Mouse (Mus musculus) lung, embryonic 15.5 days (tissue): Measurements from ENCODE around the gene Slc39a5. TPM values are rescaled to one million over a fixed set of nuclear protein-coding genes. Genes with fewer than 3 reads are reported as not detected.

Experiments
- ATAC-seq: fragments of 200-750 bp; cut with Nextera tagmentation; 2 replicates; pipeline ENCODE4 v1.8.0; 2017; ENCODE audit warnings: moderate number of reproducible peaks, borderline replicate concordance; ENCODE audit not compliant: low FRiP score, low TSS enrichment; ENCODE audit errors: extremely low read depth
- H3K27ac ChIP-seq: fragments of 300-500 bp; sonication (generic); 2 replicates; pipeline ENCODE4 v1.5.1; 2015; ENCODE audit warnings: moderate library complexity, mild to moderate bottlenecking, inconsistent platforms
- H3K27me3 ChIP-seq: fragments of 300-500 bp; sonication (generic); 2 replicates; pipeline ENCODE4 v1.6.1; 2015; ENCODE audit warnings: inconsistent platforms
- H3K36me3 ChIP-seq: fragments of 300-500 bp; sonication (generic); 2 replicates; pipeline ENCODE4 v1.6.1; 2015; ENCODE audit warnings: inconsistent platforms
- H3K4me1 ChIP-seq: fragments of 300-500 bp; sonication (generic); 2 replicates; pipeline ENCODE4 v1.6.1; 2015; ENCODE audit warnings: inconsistent platforms
- H3K4me2 ChIP-seq: fragments of 300-500 bp; sonication (generic); 2 replicates; pipeline ENCODE4 v1.6.1; 2015; ENCODE audit warnings: inconsistent platforms, mild to moderate bottlenecking, moderate library complexity
- H3K4me3 ChIP-seq: fragments of 300-500 bp; sonication (generic); 2 replicates; pipeline ENCODE4 v1.5.1; 2015; ENCODE audit warnings: mild to moderate bottlenecking, inconsistent platforms
- H3K9ac ChIP-seq: fragments of 300-500 bp; sonication (generic); 2 replicates; pipeline ENCODE4 v1.6.1; 2015; ENCODE audit warnings: inconsistent platforms
- H3K9me3 ChIP-seq: fragments of 300-500 bp; sonication (generic); 2 replicates; pipeline ENCODE4 v1.6.1; 2016; ENCODE audit warnings: inconsistent platforms
- WGBS: fragments of 180-500 bp; shearing (Covaris S2); methylation state at CpG from one replicate; pipeline ENCODE4 v1.1.7; 2015; 5-methylcytosine and 5-hydroxymethylcytosine counted together
- polyA plus RNA-seq: library from polyadenylated mRNA; unstranded; fragments of >200 nt; fragmentation: Nextera tagmentation; extraction: Ambion mirVana; gene quantifications from 2 replicates; pipeline ENCODE4 v1.2.1, GENCODE M21; 2015

Slc39a5 gene
- polyA plus RNA-seq, 1 experiment from 2014 or later: 0.31 TPM

DNA sequence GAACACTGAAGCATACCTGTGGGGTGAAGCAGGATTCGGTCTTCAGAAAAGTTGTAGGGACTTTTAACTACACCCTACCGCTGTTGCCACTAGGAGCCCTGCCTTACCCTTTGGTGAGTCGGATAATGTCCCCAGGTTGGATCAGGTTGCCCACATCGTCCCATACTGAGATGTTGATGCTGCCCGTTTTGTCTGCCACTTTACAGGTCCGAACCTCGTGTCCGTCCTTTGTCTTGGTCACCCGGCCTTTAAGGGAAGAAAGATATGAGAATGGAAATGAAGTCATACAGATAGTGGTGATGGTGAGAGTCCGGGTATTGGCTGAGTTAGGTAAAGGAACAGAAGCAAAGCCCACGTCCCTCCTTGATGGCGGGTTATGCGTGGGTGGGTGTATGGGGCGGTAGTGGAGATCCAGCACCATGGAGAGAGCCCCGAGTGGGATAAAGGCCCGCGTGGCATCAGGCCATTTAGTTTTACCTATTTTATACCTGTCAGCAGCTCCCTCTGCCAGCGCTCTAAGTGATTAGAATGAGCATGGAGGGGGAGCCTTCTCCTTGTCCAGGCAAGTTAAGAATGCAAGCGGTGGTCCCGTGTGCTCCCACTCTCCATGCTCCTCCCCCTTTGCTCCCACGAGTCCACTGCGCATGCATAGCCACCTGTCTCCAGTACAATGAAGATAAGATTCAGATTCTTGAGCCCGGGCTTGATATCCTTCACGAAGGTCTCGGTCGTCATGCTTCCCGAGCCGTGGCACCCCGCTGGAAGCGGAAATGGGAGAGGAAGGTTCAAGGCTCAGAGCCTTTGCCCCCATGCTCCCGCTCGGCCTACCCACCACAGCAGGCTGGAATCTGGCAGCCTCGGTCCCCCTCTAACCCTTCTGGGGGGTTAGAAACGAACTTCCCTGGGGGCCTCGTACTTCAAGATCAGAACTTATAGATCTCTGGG, 7.8 kb upstream of the Slc39a5 start:
- H3K4me2 ChIP-seq: peak overlapping the region; percentile 96

DNA sequence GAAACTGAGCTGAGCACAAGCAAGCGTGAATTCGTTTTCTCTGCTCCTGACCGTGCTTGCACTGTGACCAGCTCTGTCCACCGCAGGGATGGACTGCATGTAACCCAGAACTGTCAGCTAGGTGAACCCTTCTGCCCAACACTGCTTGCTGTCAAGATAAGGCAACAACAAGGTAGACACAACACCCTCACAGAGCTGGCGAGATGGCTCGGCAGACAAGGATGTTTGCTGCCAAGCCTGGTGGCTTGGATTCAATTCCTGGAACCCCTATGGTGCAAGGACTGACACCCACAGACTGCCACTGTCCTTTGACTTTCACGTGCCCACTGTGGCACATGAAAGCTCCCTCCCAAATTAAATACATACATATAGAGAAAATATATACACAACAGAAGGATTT, 2.9 kb upstream of the Slc39a5 start:
- H3K27ac ChIP-seq: no peak overlapping the region
- H3K9me3 ChIP-seq: no peaks in the 10 kb centered on the region
- no peaks in the 10 kb centered on the region for H3K27me3 ChIP-seq
- WGBS: 76% methylated on average over 7 of the region's 7 CpGs
- H3K36me3 ChIP-seq: peaks cover 8% of the 10 kb centered on the region; the same call in 1 of the 2 replicates
- no peak overlapping the region for H3K9ac ChIP-seq
- peaks cover 8% of the 10 kb centered on the region for H3K4me1 ChIP-seq
- H3K4me3 ChIP-seq: no peak overlapping the region
- ATAC-seq: no peak
- H3K4me2 ChIP-seq: no peak overlapping the region

More for the DNA sequence above, 7.8 kb upstream of the Slc39a5 start:
- Histone ChIP-seq H3K27ac (peak overlapping the region; percentile 60; the same call in 1 of the 2 replicates), H3K4me1 (peaks cover 32% of the 10 kb centered on the region), H3K36me3 (peaks cover 8% of the 10 kb centered on the region; the same call in 1 of the 2 replicates), H3K9ac (peak overlapping the region; percentile 66), H3K27me3 (no peaks in the 10 kb centered on the region), H3K9me3 (no peaks in the 10 kb centered on the region), H3K4me3 (peak overlapping the region; percentile 89)
- WGBS: 16% methylated on average over 35 of the region's 35 CpGs
- ATAC-seq: no peak

DNA sequence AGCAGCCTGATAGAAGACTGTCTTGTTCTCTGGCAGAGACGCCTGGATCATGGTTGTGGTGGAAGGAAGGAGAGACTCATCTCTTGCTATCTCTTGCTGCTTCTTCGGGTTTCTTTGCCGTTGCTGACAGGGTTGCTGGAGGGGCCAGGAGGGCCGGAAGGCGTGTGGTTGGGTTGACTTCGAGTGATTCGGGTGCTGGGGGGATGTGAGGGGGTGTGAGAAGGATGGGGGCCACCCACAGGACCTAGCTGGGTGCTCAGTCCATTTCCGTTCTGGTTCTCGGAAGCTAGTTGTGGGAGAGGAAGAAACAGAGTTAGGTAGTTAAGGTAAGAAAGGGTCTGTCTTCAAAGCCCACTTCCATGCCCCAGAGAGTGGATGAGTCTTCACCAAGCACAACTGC, 609 bp upstream of the Slc39a5 start:
- WGBS: 74% methylated on average over 9 of the region's 9 CpGs
- no peaks in the 10 kb centered on the region for H3K27me3 ChIP-seq
- H3K27ac ChIP-seq: no peak overlapping the region
- no peak for ATAC-seq
- no peaks in the 10 kb centered on the region for H3K9me3 ChIP-seq
- no peaks in the 10 kb centered on the region for H3K4me1 ChIP-seq
- no peak overlapping the region for H3K4me2 ChIP-seq
- peaks cover 6% of the 10 kb centered on the region; the same call in 1 of the 2 replicates for H3K36me3 ChIP-seq
- no peak overlapping the region for H3K9ac ChIP-seq
- no peak overlapping the region for H3K4me3 ChIP-seq

- 0 out of 2 replicates have a peak, but pooled peaks cover 7% of the 10 kb centered on the region for H3K36me3 ChIP-seq
- no peak overlapping the region for H3K9ac ChIP-seq
- WGBS: 26% methylated on average over 5 of the region's 5 CpGs
- H3K4me2 ChIP-seq: no peak overlapping the region
- H3K4me1 ChIP-seq: no peaks in the 10 kb centered on the region
- H3K27me3 ChIP-seq: no peaks in the 10 kb centered on the region
- H3K4me3 ChIP-seq: no peak overlapping the region
- ATAC-seq: no peak
- H3K9me3 ChIP-seq: no peaks in the 10 kb centered on the region
- H3K27ac ChIP-seq: no peak overlapping the region
These were observed 691 bp downstream of the Slc39a5 start for GRCm38 (mm10) chr10:128400338-128400737.

DNA sequence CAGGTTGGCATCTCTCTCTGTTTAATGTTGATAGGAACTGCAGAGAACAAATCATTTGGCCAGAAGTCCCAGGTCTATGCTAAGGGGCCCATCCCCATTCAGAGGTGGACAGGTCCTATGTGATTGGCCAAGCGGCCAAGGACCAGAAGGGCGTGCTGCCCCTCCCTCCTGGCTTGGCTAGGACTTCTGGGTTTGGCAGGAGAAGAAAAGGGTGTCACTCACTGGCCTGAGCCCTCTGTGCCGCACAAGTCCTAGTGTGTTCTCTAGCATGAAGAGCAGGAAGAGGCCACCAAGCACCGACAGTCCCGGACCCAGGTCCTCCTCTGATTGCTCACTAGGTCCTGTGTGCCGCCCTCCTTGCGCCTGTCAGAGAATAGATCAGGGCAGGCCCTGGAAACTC, 3.6 kb downstream of the Slc39a5 start:
- Histone ChIP-seq H3K9me3 (no peaks in the 10 kb centered on the region), H3K9ac (no peak overlapping the region), H3K4me3 (no peak overlapping the region), H3K27ac (no peak overlapping the region), H3K36me3 (peaks cover 28% of the 10 kb centered on the region), H3K27me3 (no peaks in the 10 kb centered on the region), H3K4me2 (no peak overlapping the region), H3K4me1 (no peaks in the 10 kb centered on the region)
- WGBS: 63% methylated on average over 7 of the region's 7 CpGs
- no peak for ATAC-seq

GRCm38 (mm10) chr10:128396716-128397264, 4.2 kb downstream of the Slc39a5 start:
- Histone ChIP-seq H3K4me2 (no peak overlapping the region), H3K36me3 (peaks cover 34% of the 10 kb centered on the region), H3K4me3 (no peak overlapping the region), H3K27ac (no peak overlapping the region), H3K4me1 (no peaks in the 10 kb centered on the region), H3K9ac (no peak overlapping the region), H3K27me3 (no peaks in the 10 kb centered on the region), H3K9me3 (no peaks in the 10 kb centered on the region)
- ATAC-seq: no peak
- WGBS: 63% methylated on average over 10 of the region's 10 CpGs

GRCm38 (mm10) chr10:128396017-128396673, 4.9 kb downstream of the Slc39a5 start:
- no peak overlapping the region for H3K4me2 ChIP-seq
- ATAC-seq: no peak
- no peak overlapping the region for H3K27ac ChIP-seq
- no peaks in the 10 kb centered on the region for H3K4me1 ChIP-seq
- H3K9me3 ChIP-seq: no peaks in the 10 kb centered on the region
- H3K27me3 ChIP-seq: no peaks in the 10 kb centered on the region
- 49% methylated on average over 11 of the region's 11 CpGs for WGBS
- H3K4me3 ChIP-seq: no peak overlapping the region
- H3K36me3 ChIP-seq: peaks cover 41% of the 10 kb centered on the region
- no peak overlapping the region for H3K9ac ChIP-seq

DNA sequence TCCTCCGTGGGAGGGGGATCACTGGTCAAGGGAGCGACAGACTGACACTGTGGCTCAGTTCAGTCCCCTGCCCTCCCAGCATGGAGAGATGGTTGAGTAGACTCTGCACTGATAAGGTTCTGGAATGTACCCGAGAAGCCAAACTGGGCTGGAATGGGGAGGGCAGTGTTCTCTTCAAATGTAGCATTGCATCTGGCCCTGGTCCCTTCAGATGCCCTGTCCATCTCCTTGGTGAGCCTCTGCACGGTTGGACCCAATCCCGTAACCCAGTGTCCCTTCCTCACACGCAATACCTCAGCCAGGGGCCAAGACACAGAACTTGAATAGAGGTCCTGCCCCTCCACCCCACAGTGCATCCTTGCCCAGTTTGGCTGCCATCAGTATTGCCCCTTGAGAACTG, 9.2 kb downstream of the Slc39a5 start:
- Histone ChIP-seq H3K4me3 (no peak overlapping the region), H3K36me3 (peaks cover 84% of the 10 kb centered on the region)
- ATAC-seq: no peak

DNA sequence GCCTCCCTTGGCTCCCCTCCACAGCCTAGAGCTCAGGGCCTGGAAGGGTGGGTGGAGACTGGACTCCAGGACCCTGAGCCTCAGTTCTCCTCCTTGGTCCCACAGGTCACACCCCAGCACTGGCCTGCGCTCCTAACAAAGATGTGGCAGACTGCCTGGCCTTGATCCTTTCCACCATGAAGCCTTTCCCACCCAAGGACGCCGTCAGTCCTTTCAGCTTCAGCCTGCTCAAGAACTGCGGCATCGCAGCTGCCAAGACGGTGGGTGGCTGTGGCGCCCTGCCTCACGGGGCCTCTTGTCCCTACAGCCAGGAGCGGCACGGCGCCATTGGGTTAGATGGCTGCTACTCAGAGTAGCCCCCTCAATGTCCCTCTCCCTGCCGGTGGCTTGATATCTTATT, 10.7 kb downstream of the Slc39a5 start:
- WGBS: 79% methylated on average over 12 of the region's 12 CpGs
- no peaks in the 10 kb centered on the region for H3K27me3 ChIP-seq
- no peaks in the 10 kb centered on the region for H3K9me3 ChIP-seq
- no peak overlapping the region for H3K27ac ChIP-seq
- no peak for ATAC-seq
- H3K4me3 ChIP-seq: no peak overlapping the region
- H3K4me1 ChIP-seq: no peaks in the 10 kb centered on the region
- peaks cover 92% of the 10 kb centered on the region for H3K36me3 ChIP-seq
- H3K9ac ChIP-seq: no peak overlapping the region
- no peak overlapping the region for H3K4me2 ChIP-seq

More for the DNA sequence above, 9.2 kb downstream of the Slc39a5 start:
- H3K27ac ChIP-seq: no peak overlapping the region
- H3K4me2 ChIP-seq: no peak overlapping the region
- WGBS: 68% methylated on average over 6 of the region's 6 CpGs
- H3K9me3 ChIP-seq: no peaks in the 10 kb centered on the region
- no peaks in the 10 kb centered on the region for H3K27me3 ChIP-seq
- no peak overlapping the region for H3K9ac ChIP-seq
- H3K4me1 ChIP-seq: no peaks in the 10 kb centered on the region

DNA sequence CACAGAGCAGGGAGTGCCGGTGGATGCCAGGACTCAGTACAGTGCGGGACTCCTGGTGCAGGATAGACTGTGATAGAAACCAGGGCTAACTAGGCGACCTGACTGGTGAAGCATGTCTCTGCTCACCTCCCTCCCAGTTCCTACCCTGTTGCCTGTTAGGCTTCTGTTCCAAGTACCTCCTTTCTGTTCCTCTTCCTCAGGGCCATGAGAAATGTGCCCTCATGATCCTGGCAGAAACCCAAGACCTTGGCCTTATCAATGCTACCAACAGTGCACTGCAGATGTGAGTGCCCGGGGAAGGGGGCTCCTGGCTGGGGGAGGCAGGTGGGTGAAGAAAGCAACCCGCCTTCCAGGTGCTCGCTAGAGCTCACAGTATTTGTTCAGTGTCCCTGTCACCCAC, 11.5 kb downstream of the Slc39a5 start:
- no peak overlapping the region for H3K9ac ChIP-seq
- H3K27me3 ChIP-seq: no peaks in the 10 kb centered on the region
- no peak overlapping the region for H3K4me3 ChIP-seq
- no peak overlapping the region for H3K4me2 ChIP-seq
- H3K36me3 ChIP-seq: peaks cover 98% of the 10 kb centered on the region
- no peak overlapping the region for H3K27ac ChIP-seq
- no peaks in the 10 kb centered on the region for H3K4me1 ChIP-seq
- WGBS: 79% methylated on average over 6 of the region's 6 CpGs
- ATAC-seq: no peak
- H3K9me3 ChIP-seq: no peaks in the 10 kb centered on the region

GRCm38 (mm10) chr10:128388941-128389340, 12.1 kb downstream of the Slc39a5 start:
- Histone ChIP-seq H3K4me1 (no peaks in the 10 kb centered on the region), H3K36me3 (peaks cover 98% of the 10 kb centered on the region), H3K9ac (no peak overlapping the region), H3K9me3 (no peaks in the 10 kb centered on the region), H3K4me2 (no peak overlapping the region), H3K4me3 (no peak overlapping the region), H3K27ac (no peak overlapping the region), H3K27me3 (no peaks in the 10 kb centered on the region)
- 89% methylated on average over 14 of the region's 14 CpGs for WGBS
- ATAC-seq: no peak

GRCm38 (mm10) chr10:128385902-128386301, 15.1 kb downstream of the Slc39a5 start:
- H3K27ac ChIP-seq: no peak overlapping the region
- WGBS: 90% methylated on average over 7 of the region's 7 CpGs
- ATAC-seq: no peak
- H3K9me3 ChIP-seq: no peaks in the 10 kb centered on the region
- H3K9ac ChIP-seq: no peak overlapping the region
- H3K36me3 ChIP-seq: peaks cover 98% of the 10 kb centered on the region
- no peak overlapping the region for H3K4me2 ChIP-seq
- no peak overlapping the region for H3K4me3 ChIP-seq
- H3K27me3 ChIP-seq: no peaks in the 10 kb centered on the region
- no peaks in the 10 kb centered on the region for H3K4me1 ChIP-seq
